Mouse (Mus musculus): ENCODE data around the gene Ttc39b.

Gene Ttc39b

DNA sequence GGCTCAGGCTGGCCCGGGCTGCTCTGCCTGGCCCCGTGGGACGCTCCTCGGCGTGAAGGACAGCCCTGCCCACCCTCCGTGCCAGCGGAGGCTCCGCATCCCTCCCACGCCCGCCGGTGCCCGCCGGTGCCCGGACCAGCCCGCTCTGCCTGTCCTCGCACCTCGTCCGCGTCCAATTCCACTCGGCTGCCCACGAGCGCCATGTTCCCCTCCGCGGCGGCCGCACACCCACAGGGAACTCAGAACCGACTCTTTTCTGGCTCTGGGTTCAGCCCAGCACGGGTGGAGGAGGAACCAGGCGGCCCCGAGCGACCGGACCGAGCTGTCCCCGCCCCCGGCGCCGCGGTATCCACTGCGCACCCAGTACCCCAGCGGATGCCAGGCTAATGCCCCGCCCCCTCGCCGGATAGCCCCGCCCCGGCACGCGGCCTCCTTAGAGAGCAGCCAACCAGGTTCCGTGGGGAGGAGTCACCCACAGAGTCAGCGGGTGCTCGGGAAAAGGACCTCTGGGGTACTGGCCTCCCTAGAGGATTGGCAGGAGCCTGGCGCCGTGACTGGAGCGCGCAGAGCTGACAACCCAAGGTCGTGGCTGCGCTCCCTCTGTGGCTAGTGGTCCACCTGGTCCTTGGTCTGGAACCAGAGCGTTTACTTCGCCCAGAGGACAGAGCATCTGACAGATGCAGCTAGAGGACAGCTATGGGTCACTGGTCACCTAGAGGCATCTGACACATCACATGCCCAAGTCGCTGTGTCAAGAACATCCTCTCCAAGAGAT is at the start of gene Ttc39b:
TSS of gene Ttc39b (minus strand) at position 346 of the 775 bp plus-strand sequence.
- DNase-seq (ENCODE audit: low spot score), result peak; percentile 99

DNA sequence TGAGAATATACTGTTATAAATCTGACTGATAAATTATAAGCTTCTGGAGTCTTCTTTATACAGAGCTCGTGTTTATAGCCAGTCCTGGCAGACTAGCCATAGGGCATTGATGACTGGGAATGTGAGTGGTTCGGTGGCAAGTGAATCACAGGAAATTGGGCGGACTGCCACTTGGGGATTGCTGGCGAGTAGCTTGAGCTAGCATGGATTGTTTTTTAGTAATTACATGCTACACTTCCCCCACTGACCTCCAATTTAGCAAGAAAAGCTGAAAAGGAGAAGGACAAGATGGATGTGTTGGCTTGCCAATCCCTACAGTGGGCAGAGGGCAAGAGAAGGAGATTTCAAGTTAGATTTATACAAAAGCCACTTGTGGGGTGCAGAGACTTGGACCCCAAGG is 49.3 kb upstream of the Ttc39b start:
- DNase-seq (ENCODE audit: low spot score), result no peak

DNA sequence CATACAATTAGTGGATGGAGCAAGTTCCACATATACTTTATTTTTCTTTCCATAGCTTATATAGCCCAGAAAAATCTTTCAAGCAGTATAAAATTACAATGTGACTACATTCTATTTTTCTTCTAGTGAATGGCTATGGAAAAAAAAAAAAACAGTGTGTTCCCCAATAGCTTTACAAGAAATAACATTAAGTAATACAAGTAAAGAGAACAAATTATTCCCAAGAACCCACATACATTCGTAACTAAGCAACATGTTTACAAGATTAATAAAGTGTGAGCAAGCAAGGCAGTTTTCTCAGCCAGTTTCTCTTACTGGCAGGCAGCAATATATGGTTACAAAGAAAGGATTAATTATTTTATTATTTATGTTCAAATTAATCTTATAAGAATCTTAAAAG is 33.7 kb upstream of the Ttc39b start:
- no peak for DNase-seq (ENCODE audit: low spot score)

DNA sequence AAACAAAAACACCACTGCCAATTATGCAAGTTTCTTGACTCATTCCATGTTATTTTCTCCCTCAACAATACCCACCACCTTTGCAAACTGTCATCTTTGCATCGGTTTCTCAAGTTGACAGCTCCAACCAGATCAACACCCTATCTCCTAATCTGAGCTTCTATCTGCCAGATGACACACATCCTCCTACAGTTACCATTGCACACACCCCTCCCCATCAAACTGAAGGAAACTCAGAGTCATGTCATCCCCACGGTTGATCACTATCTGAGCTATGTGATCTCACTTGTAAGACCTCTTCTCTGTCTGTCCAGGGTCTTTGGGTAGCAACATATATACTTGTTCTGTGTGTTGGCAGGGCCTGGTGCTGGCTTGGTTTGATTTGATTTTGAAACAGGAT is 30.7 kb upstream of the Ttc39b start:
- DNase-seq (ENCODE audit: low spot score), result no peak

DNA sequence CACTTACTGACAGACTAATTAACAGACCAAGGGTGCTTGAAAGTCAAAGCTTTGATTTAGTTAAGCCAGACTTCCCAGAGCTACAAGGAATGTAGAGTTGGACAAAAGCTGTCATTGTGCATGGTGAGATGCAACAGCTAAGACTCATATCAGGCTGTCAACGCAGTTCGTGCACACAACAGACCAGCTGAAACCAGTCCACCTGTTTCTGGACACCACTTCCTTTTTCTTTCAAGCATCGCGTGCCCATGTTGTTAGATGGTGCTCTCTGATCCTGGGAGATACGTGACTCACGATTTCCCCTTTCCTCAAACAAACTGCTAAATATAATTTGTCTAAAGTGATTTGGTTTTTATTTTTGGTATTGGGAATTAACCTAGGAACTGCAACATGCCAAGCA is 29.9 kb upstream of the Ttc39b start:
- DNase-seq (ENCODE audit: low spot score), result no peak

DNA sequence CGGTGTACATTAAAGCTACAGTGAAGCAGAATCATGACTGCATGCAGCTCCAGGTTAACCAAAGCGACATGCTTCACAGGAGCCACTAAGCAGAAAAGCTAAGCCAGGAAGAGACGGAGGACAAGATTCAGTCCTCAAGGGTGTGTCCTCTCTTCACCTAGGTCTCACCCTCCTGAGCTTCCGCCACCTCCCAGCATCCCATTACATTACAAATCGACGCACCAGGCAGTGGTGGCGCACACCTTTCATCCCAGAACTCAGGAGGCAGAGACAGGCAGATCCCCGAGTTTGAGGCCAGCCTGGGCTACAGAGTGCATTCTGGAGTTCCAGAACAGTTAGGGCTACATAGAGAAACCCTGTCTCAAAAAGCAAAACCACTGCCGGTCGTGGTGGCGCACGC is 29.2 kb upstream of the Ttc39b start:
- DNase-seq (ENCODE audit: low spot score), result no peak

DNA sequence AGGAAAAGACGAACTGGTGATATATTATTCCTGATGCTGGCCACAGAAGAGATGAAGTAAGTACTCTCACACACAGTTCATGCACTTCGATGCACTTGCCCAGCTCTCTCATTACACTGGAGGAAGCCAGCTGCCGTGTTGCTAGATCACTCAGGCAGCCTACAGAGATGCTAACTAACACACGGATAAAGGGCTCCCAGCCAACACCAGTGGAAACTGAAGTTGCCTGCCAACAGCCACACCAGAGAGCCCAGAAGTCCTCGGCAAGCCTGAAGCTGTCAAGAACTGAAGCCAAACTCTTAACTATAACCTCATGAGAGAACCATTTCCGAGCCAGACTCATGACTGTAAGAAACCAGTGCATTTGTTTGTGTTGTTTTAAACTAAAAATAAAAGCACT is 26.7 kb upstream of the Ttc39b start:
- peak; percentile 36 for DNase-seq (ENCODE audit: low spot score)

DNA sequence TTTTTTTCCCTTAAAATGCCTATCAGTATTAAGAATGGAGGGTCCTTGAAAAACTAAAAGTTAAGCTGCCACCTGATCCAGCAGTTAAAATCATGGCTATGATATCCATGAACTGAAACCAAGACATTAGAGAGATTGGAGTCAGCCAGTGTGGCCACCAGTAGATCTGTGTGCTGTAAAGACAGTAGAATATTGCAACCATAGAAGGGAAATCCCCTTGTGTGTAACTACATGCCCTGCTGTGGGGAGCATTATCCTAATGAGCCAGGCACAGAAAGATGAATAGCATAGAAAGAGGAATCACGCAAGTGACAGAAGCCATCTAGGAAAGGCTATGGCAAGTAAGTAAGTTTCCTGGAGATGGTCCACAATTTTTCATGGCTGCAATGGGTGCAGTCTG is 24.9 kb upstream of the Ttc39b start:
- DNase-seq (ENCODE audit: low spot score), result no peak

DNA sequence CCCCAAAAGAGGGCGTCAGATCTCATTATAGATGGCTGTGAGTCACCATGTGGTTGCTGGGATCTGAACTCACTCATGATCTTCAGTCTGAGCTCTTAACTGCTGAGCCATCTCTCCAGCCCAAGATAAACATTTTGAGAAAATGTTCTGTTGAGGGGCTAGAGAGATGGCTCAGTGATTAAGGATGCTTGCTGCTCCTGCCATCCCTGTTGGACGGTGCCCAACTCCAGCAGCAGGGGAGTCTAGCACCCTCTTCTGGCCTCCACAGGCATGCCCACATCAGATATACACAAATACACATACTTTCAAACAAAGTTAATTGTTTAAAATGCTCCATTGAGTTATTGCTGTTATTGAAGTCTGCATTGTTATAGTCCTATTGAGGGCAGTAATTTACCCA is 19.8 kb upstream of the Ttc39b start:
- DNase-seq (ENCODE audit: low spot score), result no peak

DNA sequence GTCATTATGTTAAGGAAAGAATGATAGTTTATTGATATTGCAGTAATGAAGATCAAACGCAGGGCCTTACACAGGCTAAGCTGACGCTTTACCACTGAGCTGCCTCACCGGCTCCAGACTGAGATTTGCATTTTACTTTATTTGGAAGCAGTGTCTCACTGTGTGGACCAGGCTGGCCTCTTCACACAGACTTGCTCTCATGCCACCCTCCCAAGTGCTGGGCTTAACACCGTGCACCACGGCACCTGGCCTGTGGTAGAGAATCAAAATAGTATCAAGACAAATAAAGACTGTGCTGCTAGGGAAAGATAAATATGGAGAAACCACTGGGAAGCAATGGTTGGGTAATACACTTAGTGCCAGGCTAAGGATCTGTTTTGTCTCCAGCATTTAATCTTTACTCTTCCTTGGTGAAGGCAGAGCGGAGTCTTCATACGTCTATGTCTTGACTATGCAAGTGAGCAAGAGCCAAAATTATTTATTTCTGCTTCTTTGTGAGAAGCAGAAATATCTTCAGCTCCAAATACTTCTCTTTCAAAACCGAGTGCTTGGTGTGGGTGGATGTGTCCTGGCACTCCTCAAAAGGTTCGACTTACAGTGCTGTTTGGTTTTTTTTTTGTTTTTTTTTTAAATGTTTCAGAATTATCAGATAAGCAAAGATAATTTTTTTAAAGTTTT is 19.2 kb upstream of the Ttc39b start:
- DNase-seq (ENCODE audit: low spot score), result no peak

DNA sequence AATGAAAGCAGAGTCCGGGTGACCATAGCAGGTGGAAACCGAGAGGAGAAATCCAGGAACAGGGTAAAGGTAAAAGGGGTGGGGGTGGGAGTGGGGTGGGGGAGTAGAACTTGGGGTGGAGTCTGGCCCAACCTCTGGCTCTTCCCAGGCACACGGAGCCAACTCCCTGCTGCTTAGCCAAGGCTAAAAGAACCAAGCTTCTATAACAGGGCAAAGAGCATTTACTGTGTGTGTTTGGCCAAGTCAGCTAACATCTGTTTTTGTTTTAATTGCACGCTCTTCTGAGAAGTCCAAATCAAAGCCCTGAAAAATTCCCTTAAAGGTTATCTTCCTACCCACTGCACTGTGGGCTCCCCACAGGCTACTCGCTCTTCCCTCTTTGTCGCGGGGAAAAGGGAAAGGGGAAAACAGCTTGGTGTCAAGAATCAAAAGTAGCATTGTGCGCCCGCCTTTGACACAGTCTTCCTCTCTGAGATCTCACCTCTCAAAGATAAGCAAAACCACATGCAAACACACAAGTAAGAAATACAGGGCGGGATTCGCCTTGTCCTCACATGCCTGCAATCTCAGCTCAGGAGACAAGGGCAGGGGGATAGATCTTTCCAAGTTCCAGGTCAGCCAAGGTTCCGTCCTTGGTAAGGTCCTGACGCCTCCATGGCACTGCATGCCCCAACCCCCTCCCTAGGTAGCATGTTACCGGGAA is 18.4 kb upstream of the Ttc39b start:
- no peak for DNase-seq (ENCODE audit: low spot score)

DNA sequence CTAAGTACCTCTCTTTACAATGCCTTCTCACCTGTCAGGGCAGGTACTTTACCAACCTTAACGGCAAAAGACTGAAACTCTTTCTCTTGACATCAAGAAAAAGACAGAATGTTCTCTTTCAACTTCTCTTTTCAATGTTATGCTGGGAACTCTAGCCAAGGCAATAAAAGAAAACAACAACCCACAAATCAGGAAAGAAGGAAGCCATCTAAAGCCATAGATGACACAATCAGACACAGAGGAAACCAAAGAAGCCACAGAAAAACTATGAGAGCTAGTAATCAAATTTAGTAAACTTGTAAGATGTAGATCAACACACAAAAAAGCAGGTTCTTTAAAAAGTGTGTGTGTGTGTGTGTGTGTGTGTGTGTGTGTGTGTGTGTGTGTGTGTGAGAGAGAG is 15.3 kb upstream of the Ttc39b start:
- no peak for DNase-seq (ENCODE audit: low spot score)

DNA sequence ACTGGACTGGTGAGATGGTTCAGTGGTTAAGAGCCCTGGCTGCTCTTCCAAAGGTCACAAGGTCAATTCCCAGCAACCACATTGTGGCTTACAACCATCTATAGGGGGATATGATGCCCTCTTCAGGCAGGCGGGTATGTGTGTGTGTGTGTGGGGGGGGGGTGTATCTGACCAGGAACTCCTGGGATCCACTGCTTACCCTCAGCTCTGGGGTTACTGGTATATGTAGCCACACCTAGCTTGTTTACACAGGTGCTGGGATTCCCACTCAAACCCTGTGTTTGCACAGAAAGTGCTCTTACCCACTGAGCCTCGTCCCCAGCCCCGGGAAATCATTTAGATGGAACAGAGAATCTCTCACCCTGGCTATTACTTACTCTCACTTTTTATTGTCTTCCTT is 13.7 kb upstream of the Ttc39b start:
- DNase-seq (ENCODE audit: low spot score), result no peak

DNA sequence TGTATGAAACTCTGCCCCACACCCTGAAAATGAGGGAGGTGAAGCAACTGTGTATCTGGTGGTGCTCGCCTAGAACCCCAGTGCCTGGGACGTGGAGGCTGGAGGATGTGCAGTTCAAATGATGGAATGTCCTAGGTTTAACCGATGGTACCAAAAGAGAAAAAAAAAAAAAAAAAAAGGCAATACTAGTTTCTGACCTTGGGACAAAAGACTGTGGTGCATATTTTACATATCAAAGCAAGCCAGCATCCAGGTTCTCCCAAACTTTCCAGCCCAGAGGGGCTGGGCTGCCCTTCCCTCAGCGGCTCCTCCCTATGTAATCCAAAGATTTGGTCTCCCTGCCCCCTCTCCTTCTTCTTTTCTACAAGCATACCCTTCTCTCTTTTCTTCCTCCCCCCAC is 6.3 kb upstream of the Ttc39b start:
- DNase-seq (ENCODE audit: low spot score), result no peak

DNA sequence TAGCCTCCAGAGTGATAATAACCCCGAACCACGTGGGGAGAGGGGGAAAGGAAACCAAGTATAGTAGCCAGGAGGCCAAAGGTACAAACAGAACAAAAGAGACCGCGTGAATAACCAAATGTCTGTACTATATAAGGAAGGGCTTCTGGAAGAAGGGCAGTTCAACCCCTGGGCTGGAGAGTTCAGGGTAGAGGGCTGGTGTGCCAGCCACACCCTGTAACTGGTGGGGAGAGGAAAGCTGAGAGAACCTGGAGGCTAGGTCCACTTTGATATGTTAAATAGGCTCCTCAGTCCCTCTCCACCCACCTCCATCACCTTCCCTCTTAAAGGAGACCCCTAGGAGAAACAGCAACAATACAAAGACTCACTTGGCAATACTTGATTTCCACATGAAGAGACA is 5.6 kb upstream of the Ttc39b start:
- no peak for DNase-seq (ENCODE audit: low spot score)

DNA sequence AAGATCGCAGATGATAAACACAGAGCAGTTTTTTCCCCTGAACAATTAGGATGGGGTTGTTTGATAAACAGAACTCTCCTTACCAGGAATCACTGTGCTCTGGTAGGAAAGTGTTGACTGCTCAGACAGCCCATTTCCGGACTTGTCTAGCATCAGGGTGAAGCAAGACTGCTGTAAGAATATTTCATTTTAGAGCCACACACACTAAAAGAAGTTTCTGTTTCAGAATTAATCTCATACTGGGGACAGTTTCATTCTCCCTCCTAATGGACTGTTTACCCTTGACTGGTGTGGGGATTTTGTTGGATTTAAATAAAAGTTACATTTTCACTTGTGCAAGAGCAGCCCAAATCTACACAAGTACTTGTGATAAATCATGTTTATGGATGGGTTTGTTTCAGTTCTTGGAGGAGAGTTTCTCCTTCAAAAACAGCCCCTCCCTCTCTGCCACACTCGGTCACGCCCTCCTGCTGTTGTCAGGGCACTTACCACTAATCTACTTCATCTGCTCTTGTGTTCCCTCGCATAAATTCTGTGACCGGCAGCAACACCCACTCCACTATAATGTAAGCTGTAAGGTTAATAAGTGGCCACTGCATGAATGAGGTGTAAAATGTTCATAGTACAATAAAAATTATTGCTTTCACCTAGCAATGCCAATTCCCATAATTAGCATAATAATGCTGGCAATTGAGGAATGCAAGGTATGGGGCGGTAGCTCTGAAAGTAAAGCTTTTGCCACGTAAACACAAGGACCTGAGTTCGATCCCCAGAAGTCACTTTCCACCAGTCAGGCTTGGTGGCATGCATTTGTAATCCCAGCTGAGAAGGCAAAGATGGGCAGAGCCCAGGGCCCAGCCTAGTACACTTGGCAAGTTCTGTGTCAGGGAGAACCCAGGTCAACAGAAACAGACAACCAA is 4.2 kb upstream of the Ttc39b start:
- DNase-seq (ENCODE audit: low spot score), result no peak

DNA sequence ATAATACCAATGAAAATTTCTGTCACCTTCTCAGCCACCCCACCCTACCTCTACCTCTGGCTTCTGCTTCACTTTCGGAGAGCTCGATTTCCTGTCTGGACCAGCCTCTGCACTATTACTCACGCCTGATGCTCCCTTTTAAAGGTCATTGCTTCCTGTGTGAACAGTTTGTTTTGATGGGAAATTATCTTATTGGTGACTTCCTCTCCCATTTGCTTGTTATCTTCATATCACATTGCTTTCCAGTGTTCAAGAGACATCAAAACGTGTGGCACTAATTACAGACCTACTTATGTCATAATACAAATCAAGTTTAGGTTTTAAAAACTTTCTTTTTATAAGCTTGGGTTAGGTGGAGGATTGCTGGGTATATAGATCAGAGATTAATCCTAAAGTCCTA is 3.5 kb upstream of the Ttc39b start:
- DNase-seq (ENCODE audit: low spot score), result no peak

DNA sequence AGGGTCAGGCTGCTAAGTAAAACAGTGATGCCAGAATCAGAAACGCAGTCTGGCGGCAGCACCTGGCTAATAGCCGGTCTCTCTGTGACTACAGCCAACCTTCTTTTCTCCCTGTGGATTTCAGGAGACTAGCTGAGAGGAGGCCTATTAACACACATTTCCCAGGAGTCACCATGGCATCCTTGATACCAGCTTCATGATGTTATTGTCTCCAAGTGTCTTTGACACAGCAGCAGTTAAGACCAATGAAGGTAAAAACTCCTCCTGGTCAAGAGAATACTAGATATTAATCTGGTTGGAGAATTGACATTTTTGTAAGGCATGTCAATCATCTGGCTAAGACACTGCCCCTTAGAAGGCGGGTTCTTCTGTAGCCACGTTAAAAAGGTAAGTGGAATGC is 1.3 kb upstream of the Ttc39b start:
- no peak for DNase-seq (ENCODE audit: low spot score)

DNA sequence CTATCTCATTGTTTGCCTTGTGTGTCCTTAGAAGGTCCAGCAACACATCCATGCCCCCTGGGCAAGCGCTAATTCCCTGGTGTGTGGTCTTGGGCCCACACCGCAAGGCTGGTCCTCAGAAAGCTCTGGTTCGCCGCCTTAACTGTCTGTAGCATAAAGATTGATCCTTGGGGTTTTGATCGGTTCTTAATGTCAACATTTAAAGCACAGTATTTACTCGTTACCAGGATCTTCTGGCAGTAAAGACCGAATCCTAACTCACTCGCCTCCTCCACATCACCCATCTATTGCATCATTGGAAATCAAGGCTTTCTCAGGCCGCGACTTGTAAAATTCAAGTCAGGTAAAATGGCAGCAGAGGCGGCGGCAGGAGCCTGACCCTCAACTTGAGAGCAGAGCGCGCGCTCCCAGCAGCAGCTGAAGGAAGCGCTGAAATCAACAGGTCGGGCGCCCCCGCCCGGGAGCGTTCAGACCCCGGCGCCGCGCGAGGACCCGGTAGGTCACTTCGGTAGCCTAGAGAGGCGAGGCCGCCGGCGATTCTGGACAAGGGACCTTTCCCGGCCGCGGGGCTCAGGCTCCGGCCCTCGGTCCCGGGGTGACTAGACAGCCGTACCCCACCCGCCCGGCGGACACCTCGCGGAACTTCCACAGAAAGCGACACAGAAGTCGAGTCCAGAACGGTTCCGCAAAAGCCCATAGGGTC is 703 bp downstream of the Ttc39b start:
- peak; percentile 64 for DNase-seq (ENCODE audit: low spot score)

DNA sequence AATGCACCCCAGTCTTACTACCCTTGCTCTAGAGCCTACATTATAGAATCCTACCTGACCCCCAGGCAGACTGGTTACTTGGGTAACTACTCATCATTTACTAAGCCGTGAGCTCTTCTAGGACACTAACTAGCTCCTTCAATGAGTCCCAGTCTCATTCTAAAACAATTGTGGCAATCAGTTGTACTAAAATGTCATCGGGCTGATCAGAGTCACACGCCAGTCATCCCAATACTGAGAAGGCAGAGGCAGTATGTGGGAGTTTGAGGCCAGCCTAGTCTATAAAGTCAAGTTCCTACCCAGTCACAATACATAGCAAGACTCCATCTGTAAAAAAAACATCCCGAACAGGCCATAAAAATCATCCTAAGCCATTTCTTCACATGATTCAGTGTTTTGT is 4.3 kb downstream of the Ttc39b start:
- no peak for DNase-seq (ENCODE audit: low spot score)

DNA sequence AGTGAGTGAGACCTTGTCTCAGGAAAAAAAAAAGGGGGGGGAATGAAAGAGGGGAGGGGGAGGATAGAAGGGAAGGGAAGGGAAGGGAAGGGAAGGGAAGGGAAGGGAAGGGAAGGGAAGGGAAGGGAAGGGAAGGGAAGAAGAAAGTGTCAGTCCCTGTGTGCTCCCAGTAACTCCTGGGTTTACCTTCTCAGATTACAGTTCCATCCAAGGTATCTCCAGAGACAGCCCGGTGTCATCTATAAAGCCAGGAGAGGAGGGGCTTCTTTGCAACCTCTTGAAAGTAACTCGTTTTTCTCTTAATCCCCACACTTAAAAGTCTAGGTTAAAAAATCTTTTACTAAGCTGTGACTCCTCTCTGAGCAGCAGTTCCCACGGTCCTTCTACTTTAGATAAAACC is 5.3 kb downstream of the Ttc39b start:
- DNase-seq (ENCODE audit: low spot score), result no peak

Data from urinary bladder, postnatal 25 days (tissue).